Mouse (Mus musculus) neural tube, embryonic 12.5 days (tissue): ENCODE data around the gene Gtf2h3. TPM values are rescaled to one million over a fixed set of nuclear protein-coding genes. Genes with fewer than 3 reads are reported as not detected.
"Not testable (repeated sequence)": the region's sequence is repeated elsewhere in the genome, so short reads cannot be mapped to it uniquely, and the experiment has no call there.

Experiments used
- ATAC-seq: fragments of 200-750 bp; cut with Nextera tagmentation; 2 replicates; pipeline ENCODE4 v1.8.0; 2017; ENCODE audit warnings: low read depth, mild to moderate bottlenecking, moderate TSS enrichment, moderate library complexity; ENCODE audit not compliant: low FRiP score
- H3K27ac ChIP-seq: fragments of 300-500 bp; sonication (generic); 2 replicates; pipeline ENCODE4 v1.5.1; 2016
- H3K27me3 ChIP-seq: fragments of 300-500 bp; sonication (generic); replicated peaks from 2 replicates; pipeline ENCODE4 v1.6.1; 2016; ENCODE audit warnings: mild to moderate bottlenecking
- H3K36me3 ChIP-seq: fragments of 300-500 bp; sonication (generic); 2 replicates; pipeline ENCODE4 v1.6.1; 2016; ENCODE audit warnings: mild to moderate bottlenecking
- H3K4me1 ChIP-seq: fragments of 300-500 bp; sonication (generic); 2 replicates; pipeline ENCODE4 v1.6.1; 2016
- H3K4me2 ChIP-seq: fragments of 300-500 bp; sonication (generic); replicated peaks from 2 replicates; pipeline ENCODE4 v1.6.1; 2016; ENCODE audit warnings: mild to moderate bottlenecking
- H3K4me3 ChIP-seq: fragments of 300-500 bp; sonication (generic); 2 replicates; pipeline ENCODE4 v1.5.1; 2016
- H3K9ac ChIP-seq: fragments of 300-500 bp; sonication (generic); 2 replicates; pipeline ENCODE4 v1.6.1; 2016; ENCODE audit warnings: mild to moderate bottlenecking
- H3K9me3 ChIP-seq: fragments of 300-500 bp; sonication (generic); 2 replicates; pipeline ENCODE4 v1.6.1; 2016; ENCODE audit warnings: mild to moderate bottlenecking
- WGBS: fragments of 180-500 bp; shearing (Covaris S2); methylation state at CpG from one replicate; pipeline ENCODE4 v1.1.7; 2016; 5-methylcytosine and 5-hydroxymethylcytosine counted together
- polyA plus RNA-seq: library from polyadenylated mRNA; unstranded; fragments of >200 nt; fragmentation: Nextera tagmentation; extraction: Ambion mirVana; gene quantifications from 2 replicates; pipeline ENCODE4 v1.2.1, GENCODE M21; 2016

Gtf2h3 gene
- polyA plus RNA-seq, 1 experiment from 2014 or later: 62.0 TPM

DNA sequence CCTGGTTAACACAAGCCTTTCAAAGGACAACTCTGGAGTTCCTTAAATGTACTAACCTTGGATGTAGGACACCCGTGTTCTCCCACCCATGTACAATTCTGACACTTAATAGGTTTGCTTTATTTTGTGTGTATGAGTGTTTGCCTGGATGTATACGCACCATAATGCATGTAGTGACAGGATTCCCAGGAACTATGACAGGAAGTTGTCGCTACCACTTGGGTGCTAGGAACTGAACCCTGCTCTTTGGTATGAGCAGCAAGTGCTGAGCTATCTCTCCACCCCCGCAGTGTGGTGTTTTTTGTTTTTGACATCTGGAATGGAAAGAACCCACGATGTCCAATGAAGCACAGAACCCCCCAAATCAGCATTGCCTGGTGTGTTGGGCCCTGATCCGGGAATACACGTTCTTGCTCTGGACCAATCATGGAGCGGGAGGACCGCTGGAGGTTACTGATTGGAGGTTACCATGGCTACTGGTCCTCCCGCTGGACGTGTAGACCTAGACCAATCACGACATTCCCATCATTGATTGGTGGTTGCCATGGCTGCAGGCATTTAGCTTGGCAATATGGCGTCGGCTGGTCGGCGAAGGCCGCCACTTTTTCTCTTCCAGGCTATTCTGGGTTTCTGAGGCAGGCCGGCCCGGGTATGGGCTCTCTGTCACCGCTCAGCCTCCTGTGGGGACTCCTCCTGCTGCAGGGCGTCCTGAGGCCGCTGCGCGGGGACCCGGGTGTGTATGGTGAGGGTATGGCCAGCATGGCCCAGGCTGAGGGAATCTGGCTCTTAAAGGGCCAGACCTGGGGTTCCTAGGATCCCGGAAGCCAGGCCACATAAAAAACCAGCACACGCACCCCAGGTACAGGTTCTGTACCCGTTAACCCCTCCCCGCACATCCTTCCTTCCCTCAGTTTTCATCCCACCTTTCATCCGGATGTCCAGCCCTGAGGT lies 19.6 kb downstream of the Gtf2h3 start:
- Histone ChIP-seq H3K4me1 (peaks cover 17% of the 10 kb centered on the region; the same call in 1 of the 2 replicates), H3K27me3 (no peaks in the 10 kb centered on the region), H3K4me2 (peak overlapping the region; percentile 74), H3K9ac (peak overlapping the region; percentile 68), H3K27ac (no peak overlapping the region), H3K4me3 (peak overlapping the region; percentile 85), H3K9me3 (no peaks in the 10 kb centered on the region), H3K36me3 (peaks cover 40% of the 10 kb centered on the region)
- WGBS: 6% methylated on average over 30 of the region's 30 CpGs
- peak; percentile 100 for ATAC-seq

DNA sequence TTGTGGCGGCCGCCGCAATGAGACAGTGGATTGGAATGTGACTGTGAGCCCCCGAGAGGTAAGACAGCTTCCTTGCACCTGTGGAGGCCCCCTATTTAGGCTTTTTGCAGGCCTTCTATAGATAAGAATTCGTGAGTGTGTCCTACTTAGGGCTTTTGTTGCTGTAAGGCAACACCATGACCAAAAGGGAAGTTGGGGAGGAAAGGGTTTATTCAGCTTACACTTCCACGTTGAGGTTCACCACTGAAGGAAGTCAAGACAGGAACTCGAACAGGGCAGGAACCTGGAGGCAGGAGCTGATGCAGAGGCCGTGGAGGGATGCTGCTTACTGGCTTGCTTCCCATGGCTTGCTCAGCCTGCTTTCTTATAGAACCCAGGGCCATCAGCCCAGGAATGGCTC lies 20.8 kb downstream of the Gtf2h3 start:
- 68% methylated on average over 8 of the region's 8 CpGs for whole genome bisulfite sequencing
- Histone ChIP-seq H3K36me3 (peaks cover 29% of the 10 kb centered on the region), H3K4me1 (peaks cover 17% of the 10 kb centered on the region; the same call in 1 of the 2 replicates), H3K4me2 (peak overlapping the region; percentile 74)
- not testable (repeated sequence) for H3K27ac ChIP-seq, H3K9me3 ChIP-seq, H3K9ac ChIP-seq, H3K27me3 ChIP-seq, H3K4me3 ChIP-seq, ATAC-seq

DNA sequence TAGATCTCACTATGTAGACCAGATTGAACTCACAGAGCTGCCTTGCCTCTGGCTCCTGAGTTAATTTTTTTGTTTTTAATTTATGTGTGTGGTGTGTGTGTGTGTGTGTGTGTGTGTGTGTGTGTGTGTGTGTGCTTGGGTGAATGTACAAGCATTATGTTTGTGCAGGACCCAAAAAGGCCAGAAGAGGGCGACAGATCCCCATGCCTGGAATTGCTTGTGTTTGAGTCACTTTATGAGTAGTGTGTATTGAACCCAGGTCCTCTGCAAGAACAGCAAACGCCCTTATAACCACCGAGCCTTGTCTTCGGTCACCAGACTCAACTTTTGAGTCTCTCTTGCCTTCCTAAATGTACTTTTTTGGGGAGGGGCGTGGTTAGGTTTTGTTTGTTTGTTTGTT lies 23.4 kb downstream of the Gtf2h3 start:
- H3K27me3 ChIP-seq: no peaks in the 10 kb centered on the region
- no peak overlapping the region for H3K4me3 ChIP-seq
- H3K4me2 ChIP-seq: no peak overlapping the region
- no peak overlapping the region for H3K9ac ChIP-seq
- no peak overlapping the region for H3K27ac ChIP-seq
- ATAC-seq: no peak
- 73% methylated on average over 5 of the region's 5 CpGs for WGBS
- no peaks in the 10 kb centered on the region for H3K9me3 ChIP-seq
- peaks cover 23% of the 10 kb centered on the region for H3K36me3 ChIP-seq
- peaks cover 17% of the 10 kb centered on the region; the same call in 1 of the 2 replicates for H3K4me1 ChIP-seq

DNA sequence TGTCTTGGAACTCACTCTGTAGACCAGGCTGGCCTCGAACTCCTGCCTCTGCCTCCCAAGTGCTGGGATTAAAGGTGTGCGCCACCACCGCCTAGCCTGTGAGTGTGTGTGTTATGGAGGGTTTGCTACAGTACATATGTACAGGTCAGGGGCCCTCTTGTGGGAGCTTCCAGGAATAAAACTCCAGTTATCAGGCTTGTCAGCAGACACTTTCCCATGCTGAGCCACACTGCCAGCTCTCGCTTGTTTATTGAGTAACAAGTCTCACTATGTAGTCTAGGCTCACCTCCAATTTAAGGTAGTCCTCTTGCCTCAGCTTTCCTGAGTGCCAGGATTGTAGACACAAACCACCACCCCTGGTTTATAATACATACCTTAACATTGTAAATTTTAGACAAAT lies 25.4 kb downstream of the Gtf2h3 start:
- Histone ChIP-seq H3K4me2 (no peak overlapping the region), H3K27me3 (no peaks in the 10 kb centered on the region), H3K4me3 (no peak overlapping the region), H3K9me3 (no peaks in the 10 kb centered on the region), H3K27ac (no peak overlapping the region), H3K36me3 (peaks cover 38% of the 10 kb centered on the region), H3K4me1 (peaks cover 8% of the 10 kb centered on the region; the same call in 1 of the 2 replicates), H3K9ac (0 out of 2 replicates have a peak overlapping the region, but pooled peaks have one; percentile 0)
- no peak for ATAC-seq
- 95% methylated on average over 4 of the region's 4 CpGs for WGBS

- Histone ChIP-seq H3K4me3 (no peak overlapping the region), H3K9me3 (no peaks in the 10 kb centered on the region), H3K27ac (no peak overlapping the region), H3K4me2 (no peak overlapping the region), H3K36me3 (peaks cover 41% of the 10 kb centered on the region), H3K9ac (0 out of 2 replicates have a peak overlapping the region, but pooled peaks have one; percentile 0), H3K27me3 (no peaks in the 10 kb centered on the region), H3K4me1 (no peaks in the 10 kb centered on the region)
- WGBS: 90% methylated on average over 17 of the region's 17 CpGs
- no peak for ATAC-seq
Observed at GRCm38 (mm10) chr5:124605041-124605622, 26.2 kb downstream of the Gtf2h3 start.

GRCm38 (mm10) chr5:124610965-124611364 lies 32.0 kb downstream of the Gtf2h3 start:
- H3K9ac ChIP-seq: no peak overlapping the region
- no peak overlapping the region for H3K27ac ChIP-seq
- WGBS: 75% methylated on average over 10 of the region's 10 CpGs
- H3K4me3 ChIP-seq: no peak overlapping the region
- H3K27me3 ChIP-seq: no peaks in the 10 kb centered on the region
- peaks cover 62% of the 10 kb centered on the region for H3K36me3 ChIP-seq
- H3K9me3 ChIP-seq: no peaks in the 10 kb centered on the region
- no peak for ATAC-seq
- no peaks in the 10 kb centered on the region for H3K4me1 ChIP-seq
- H3K4me2 ChIP-seq: no peak overlapping the region

GRCm38 (mm10) chr5:124614709-124615108 lies 35.8 kb downstream of the Gtf2h3 start:
- no peak overlapping the region for H3K4me3 ChIP-seq
- no peaks in the 10 kb centered on the region for H3K9me3 ChIP-seq
- H3K4me1 ChIP-seq: no peaks in the 10 kb centered on the region
- WGBS: 88% methylated on average over 11 of the region's 11 CpGs
- peaks cover 59% of the 10 kb centered on the region for H3K36me3 ChIP-seq
- H3K4me2 ChIP-seq: no peak overlapping the region
- no peak overlapping the region for H3K9ac ChIP-seq
- H3K27me3 ChIP-seq: no peaks in the 10 kb centered on the region
- ATAC-seq: no peak
- no peak overlapping the region for H3K27ac ChIP-seq

GRCm38 (mm10) chr5:124618711-124619110 lies 39.8 kb downstream of the Gtf2h3 start:
- H3K36me3 ChIP-seq: peaks cover 40% of the 10 kb centered on the region
- no peaks in the 10 kb centered on the region for H3K9me3 ChIP-seq

DNA sequence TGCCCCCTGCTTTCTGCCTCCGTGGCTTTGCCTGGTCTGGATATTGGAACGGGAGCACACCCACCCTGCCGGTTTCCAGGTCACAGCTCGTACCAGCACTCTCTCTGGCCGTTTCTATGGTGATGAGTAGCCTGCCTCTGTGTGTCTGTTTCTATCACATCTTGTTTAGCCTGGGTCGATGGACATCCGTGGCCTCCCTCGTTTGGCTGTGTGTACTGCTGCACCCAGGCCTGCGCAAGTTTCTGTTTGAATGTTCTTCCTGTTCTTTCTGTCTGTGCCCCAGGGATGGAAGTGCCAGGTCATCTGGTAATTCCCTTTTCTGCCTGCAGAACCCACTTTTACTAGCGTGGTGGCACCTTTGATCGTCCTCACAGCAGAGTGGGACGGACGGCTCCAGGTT lies 42.4 kb downstream of the Gtf2h3 start:
- no peaks in the 10 kb centered on the region for H3K9me3 ChIP-seq
- no peak overlapping the region for H3K4me2 ChIP-seq
- H3K27ac ChIP-seq: no peak overlapping the region
- no peaks in the 10 kb centered on the region for H3K4me1 ChIP-seq
- no peak overlapping the region for H3K9ac ChIP-seq
- no peak overlapping the region for H3K4me3 ChIP-seq
- 73% methylated on average over 13 of the region's 13 CpGs for WGBS
- ATAC-seq: no peak
- no peaks in the 10 kb centered on the region for H3K27me3 ChIP-seq
- peaks cover 30% of the 10 kb centered on the region for H3K36me3 ChIP-seq

More at GRCm38 (mm10) chr5:124618711-124619110, 39.8 kb downstream of the Gtf2h3 start:
- Histone ChIP-seq H3K9ac (no peak overlapping the region), H3K27ac (no peak overlapping the region), H3K27me3 (no peaks in the 10 kb centered on the region), H3K4me1 (no peaks in the 10 kb centered on the region), H3K4me3 (no peak overlapping the region), H3K4me2 (no peak overlapping the region)
- ATAC-seq: no peak
- WGBS: 89% methylated on average over 10 of the region's 10 CpGs

- Histone ChIP-seq H3K27ac (no peak overlapping the region), H3K4me3 (no peak overlapping the region), H3K27me3 (no peaks in the 10 kb centered on the region), H3K36me3 (peaks cover 22% of the 10 kb centered on the region), H3K9ac (no peak overlapping the region), H3K4me1 (peaks cover under 1% of the 10 kb centered on the region; the same call in 1 of the 2 replicates), H3K4me2 (no peak overlapping the region), H3K9me3 (no peaks in the 10 kb centered on the region)
- 88% methylated on average over 15 of the region's 15 CpGs for WGBS
- ATAC-seq: no peak
Observed at GRCm38 (mm10) chr5:124622890-124623289, 44.0 kb downstream of the Gtf2h3 start.

DNA sequence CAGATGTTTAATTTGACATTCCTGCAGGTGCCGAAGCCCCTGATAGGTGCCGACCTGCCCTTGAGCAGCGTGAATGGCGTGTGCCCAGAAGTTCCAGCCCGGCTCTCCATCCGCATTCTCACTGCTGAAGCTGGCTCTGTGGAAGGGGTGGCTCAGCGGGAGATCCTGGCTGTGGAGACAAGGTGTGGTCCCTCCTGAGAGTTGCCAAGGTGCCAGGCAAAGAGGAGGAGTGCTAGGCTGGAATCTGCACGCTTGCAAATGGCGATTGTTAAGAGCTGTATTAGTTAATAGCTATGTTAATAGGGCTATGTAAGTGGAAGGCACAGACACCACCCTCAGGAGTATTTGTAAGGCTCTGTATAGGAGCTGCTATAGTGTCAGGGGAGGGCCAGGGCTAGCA lies 45.4 kb downstream of the Gtf2h3 start:
- ATAC-seq: no peak
- H3K4me3 ChIP-seq: no peak overlapping the region
- H3K4me2 ChIP-seq: no peak overlapping the region
- peaks cover 6% of the 10 kb centered on the region for H3K4me1 ChIP-seq
- no peak overlapping the region for H3K27ac ChIP-seq
- no peak overlapping the region for H3K9ac ChIP-seq
- H3K9me3 ChIP-seq: no peaks in the 10 kb centered on the region
- no peaks in the 10 kb centered on the region for H3K27me3 ChIP-seq
- peaks cover 14% of the 10 kb centered on the region for H3K36me3 ChIP-seq
- WGBS: 88% methylated on average over 9 of the region's 9 CpGs
